Mouse (Mus musculus) megakaryocyte, embryonic 14.5 days (primary cell): ENCODE data around the gene Med28.

Source experiments
- FLI1 ChIP-seq: IDR thresholded peaks from 2 replicates; pipeline ENCODE4 v1.6.1; 2012; ENCODE audit warnings: low read length, inconsistent platforms, mixed read lengths
- GATA1 ChIP-seq: IDR thresholded peaks from 3 replicates; pipeline ENCODE4 v1.6.1; 2012; ENCODE audit warnings: mixed read lengths, low read length, inconsistent platforms, borderline replicate concordance

DNA sequence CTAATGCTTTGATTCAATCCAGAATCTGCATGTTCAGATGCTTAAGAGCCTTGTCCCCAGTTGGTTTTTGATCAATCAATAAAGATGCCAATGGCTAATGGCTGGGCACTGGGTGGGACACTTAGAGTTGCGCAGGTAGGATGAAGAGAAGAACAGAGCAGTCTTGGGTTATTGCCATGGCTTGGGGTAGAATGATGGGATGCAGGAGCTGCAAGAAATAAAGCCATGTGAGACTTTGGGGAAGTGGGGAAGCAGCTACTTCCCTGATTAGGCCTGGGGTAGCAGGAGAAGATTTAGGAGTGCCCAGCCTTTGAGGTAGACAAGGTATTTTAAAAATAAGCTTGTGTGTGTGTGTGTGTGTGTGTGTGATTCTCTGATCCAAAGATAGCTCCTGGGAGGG, 40.0 kb upstream of the Med28 start:
- no peak for TF ChIP-seq GATA1
- TF ChIP-seq FLI1, result no peak
